1 mouse cellular context compared by ENCODE assay signal in genomic region chr5:38509568-38509967, GRCm38 (mm10).
TF ChIP-seq lines count a peak whose summit lies in the region.

No protein-coding gene starts in this region.

TF ChIP-seq in MEL, 35 proteins besides CTCF, POLR2A, EP300 and RAD21 (continued from another document):
- 0 out of 2 replicates have a peak, but pooled peaks have one; percentile 65 for TF ChIP-seq E2F4 (IDR thresholded peaks at IDR 0.05; ENCODE audit: borderline replicate concordance, low read depth, low read length)
- TF ChIP-seq CHD2 (IDR thresholded peaks at IDR 0.05; ENCODE audit: low read length), result no peak
- no peak for TF ChIP-seq MAZ (IDR thresholded peaks at IDR 0.05; ENCODE audit: low read depth, low read length)
- TF ChIP-seq MAFK (IDR thresholded peaks at IDR 0.05; ENCODE audit: borderline replicate concordance, low read depth, low read length), result no peak; the same call in 1 of the 2 replicates
- TF ChIP-seq ETS1 (IDR thresholded peaks at IDR 0.05; ENCODE audit: low read depth, low read length), result peak; percentile 97
- no peak for TF ChIP-seq POLR2AphosphoS2 (IDR thresholded peaks at IDR 0.05; ENCODE audit: low read length)
- TF ChIP-seq SIN3A (IDR thresholded peaks at IDR 0.05; ENCODE audit: low read length), result peak; percentile 78
- TF ChIP-seq GABPA (IDR thresholded peaks at IDR 0.05; ENCODE audit: low read depth, low read length), result no peak
- no peak for TF ChIP-seq NELFE (IDR thresholded peaks at IDR 0.05; ENCODE audit: low read depth, low read length)
- peak; percentile 43; the same call in 1 of the 2 replicates for TF ChIP-seq ELF1 (IDR thresholded peaks at IDR 0.05; ENCODE audit: low read depth, low read length)
- peak; percentile 64; the same call in 1 of the 2 replicates for TF ChIP-seq MYC (IDR thresholded peaks at IDR 0.05; ENCODE audit: low read depth, low read length)
- no peak for TF ChIP-seq USF1 (IDR thresholded peaks at IDR 0.05; ENCODE audit: low read depth, low read length)
- TF ChIP-seq ZKSCAN1 (IDR thresholded peaks at IDR 0.05; ENCODE audit: low read depth, low read length), result no peak
